Mouse (Mus musculus): ENCODE results near the gene Stim1. TPM values are rescaled to one million over a fixed set of nuclear protein-coding genes. Genes with fewer than 3 reads are reported as not detected.

Gene Stim1
- total RNA-seq (2014; rRNA removed) (15.7 and 21.6 TPM in 2 replicates), polyA plus RNA-seq (2012; rRNA removed) (25.4 and 28.0 TPM in 2 replicates)

- no peak for TF ChIP-seq CTCF (IDR thresholded peaks at IDR 0.05; ENCODE audit: low read depth, low read length)
- peak; percentile 66; the same call in 1 of the 2 replicates for TF ChIP-seq POLR2A (IDR thresholded peaks at IDR 0.05; ENCODE audit: extremely low read depth, insufficient read depth, low read length)
- peaks cover 13% of the 10 kb centered on the region; the same call in 1 of the 2 replicates for H3K79me2 ChIP-seq (ENCODE audit: control insufficient read depth, insufficient read depth, low read length)
- no peaks in the 10 kb centered on the region for H3K36me3 ChIP-seq (ENCODE audit: control insufficient read depth, insufficient read depth, low read length)
- H3K4me3 ChIP-seq (ENCODE audit: insufficient read depth, low read depth, low read length), result peak within 1 kb of the TSS; percentile 94
- peak within 1 kb of the TSS; percentile 82 for H3K27ac ChIP-seq (replicated peaks; ENCODE audit: insufficient read depth, low read depth, low read length)
- no peaks in the 10 kb centered on the region for H3K27me3 ChIP-seq (ENCODE audit: control insufficient read depth, insufficient read depth, low read length)
- H3K9ac ChIP-seq (ENCODE audit: low read depth, low read length), result peak within 1 kb of the TSS; percentile 85
- WGBS, result under 1% methylated on average over 62 of the region's 73 CpGs
- H3K4me1 ChIP-seq (ENCODE audit: control insufficient read depth, insufficient read depth, low read length), result peaks cover 14% of the 10 kb centered on the region
- DNase-seq (ENCODE audit: extremely low read depth, low read depth, low spot score), result peak; percentile 53
These were observed at the start of gene Stim1 for GRCm38 (mm10) chr7:102267601-102268394. Stim1 (plus strand) TSS chr7:102267806.

- H3K27me3 ChIP-seq (ENCODE audit: control insufficient read depth, insufficient read depth, low read length), result no peaks in the 10 kb centered on the region
- H3K79me2 ChIP-seq (ENCODE audit: control insufficient read depth, insufficient read depth, low read length), result no peaks in the 10 kb centered on the region
- H3K4me3 ChIP-seq (ENCODE audit: insufficient read depth, low read depth, low read length), result no peak overlapping the region; the same call in 1 of the 2 replicates
- DNase-seq (ENCODE audit: extremely low read depth, low read depth, low spot score), result no peak
- TF ChIP-seq CTCF (IDR thresholded peaks at IDR 0.05; ENCODE audit: low read depth, low read length) (no peak), POLR2A (IDR thresholded peaks at IDR 0.05; ENCODE audit: extremely low read depth, insufficient read depth, low read length) (no peak)
- peaks cover 2% of the 10 kb centered on the region; the same call in 1 of the 2 replicates for H3K4me1 ChIP-seq (ENCODE audit: control insufficient read depth, insufficient read depth, low read length)
- H3K36me3 ChIP-seq (ENCODE audit: control insufficient read depth, insufficient read depth, low read length), result peaks cover 4% of the 10 kb centered on the region; the same call in 1 of the 2 replicates
- H3K9ac ChIP-seq (ENCODE audit: low read depth, low read length), result no peak overlapping the region
- H3K27ac ChIP-seq (replicated peaks; ENCODE audit: insufficient read depth, low read depth, low read length), result no peak overlapping the region
- 54% methylated on average over 1 of the region's 1 CpGs for WGBS
These were observed 45.7 kb upstream of the Stim1 start for GRCm38 (mm10) chr7:102221899-102222298.

GRCm38 (mm10) chr7:102222336-102222735 is 45.3 kb upstream of the Stim1 start:
- under 1% methylated on average over 7 of the region's 13 CpGs for WGBS
- Histone ChIP-seq H3K27ac (replicated peaks; ENCODE audit: insufficient read depth, low read depth, low read length) (peak overlapping the region; percentile 30), H3K79me2 (ENCODE audit: control insufficient read depth, insufficient read depth, low read length) (no peaks in the 10 kb centered on the region), H3K4me1 (ENCODE audit: control insufficient read depth, insufficient read depth, low read length) (peaks cover 2% of the 10 kb centered on the region; the same call in 1 of the 2 replicates), H3K27me3 (ENCODE audit: control insufficient read depth, insufficient read depth, low read length) (no peaks in the 10 kb centered on the region), H3K36me3 (ENCODE audit: control insufficient read depth, insufficient read depth, low read length) (peaks cover 4% of the 10 kb centered on the region; the same call in 1 of the 2 replicates), H3K4me3 (ENCODE audit: insufficient read depth, low read depth, low read length) (peak overlapping the region; percentile 91), H3K9ac (ENCODE audit: low read depth, low read length) (peak overlapping the region; percentile 82)
- peak; percentile 58 for TF ChIP-seq CTCF (IDR thresholded peaks at IDR 0.05; ENCODE audit: low read depth, low read length)
- TF ChIP-seq POLR2A (IDR thresholded peaks at IDR 0.05; ENCODE audit: extremely low read depth, insufficient read depth, low read length), result no peak
- DNase-seq (ENCODE audit: extremely low read depth, low read depth, low spot score), result peak; percentile 39

GRCm38 (mm10) chr7:102222830-102223556 is 44.6 kb upstream of the Stim1 start:
- H3K27ac ChIP-seq (replicated peaks; ENCODE audit: insufficient read depth, low read depth, low read length), result peak overlapping the region; percentile 41
- WGBS, result 1% methylated on average over 31 of the region's 31 CpGs
- no peaks in the 10 kb centered on the region for H3K27me3 ChIP-seq (ENCODE audit: control insufficient read depth, insufficient read depth, low read length)
- peaks cover 2% of the 10 kb centered on the region; the same call in 1 of the 2 replicates for H3K4me1 ChIP-seq (ENCODE audit: control insufficient read depth, insufficient read depth, low read length)
- H3K36me3 ChIP-seq (ENCODE audit: control insufficient read depth, insufficient read depth, low read length), result peaks cover 5% of the 10 kb centered on the region; the same call in 1 of the 2 replicates
- no peak for TF ChIP-seq POLR2A (IDR thresholded peaks at IDR 0.05; ENCODE audit: extremely low read depth, insufficient read depth, low read length)
- no peak for TF ChIP-seq CTCF (IDR thresholded peaks at IDR 0.05; ENCODE audit: low read depth, low read length)
- peak overlapping the region; percentile 82 for H3K9ac ChIP-seq (ENCODE audit: low read depth, low read length)
- peak overlapping the region; percentile 91 for H3K4me3 ChIP-seq (ENCODE audit: insufficient read depth, low read depth, low read length)
- H3K79me2 ChIP-seq (ENCODE audit: control insufficient read depth, insufficient read depth, low read length), result no peaks in the 10 kb centered on the region
- DNase-seq (ENCODE audit: extremely low read depth, low read depth, low spot score), result peak; percentile 48

- TF ChIP-seq CTCF (IDR thresholded peaks at IDR 0.05; ENCODE audit: low read depth, low read length), result no peak
- no peak for TF ChIP-seq POLR2A (IDR thresholded peaks at IDR 0.05; ENCODE audit: extremely low read depth, insufficient read depth, low read length)
- peak; percentile 62 for DNase-seq (ENCODE audit: extremely low read depth, low read depth, low spot score)
These were observed 43.5 kb upstream of the Stim1 start for GRCm38 (mm10) chr7:102223883-102224738.

More at GRCm38 (mm10) chr7:102223883-102224738, 43.5 kb upstream of the Stim1 start:
- Histone ChIP-seq H3K9ac (ENCODE audit: low read depth, low read length) (no peak overlapping the region), H3K36me3 (ENCODE audit: control insufficient read depth, insufficient read depth, low read length) (peaks cover 5% of the 10 kb centered on the region; the same call in 1 of the 2 replicates), H3K27me3 (ENCODE audit: control insufficient read depth, insufficient read depth, low read length) (no peaks in the 10 kb centered on the region), H3K4me3 (ENCODE audit: insufficient read depth, low read depth, low read length) (no peak overlapping the region), H3K79me2 (ENCODE audit: control insufficient read depth, insufficient read depth, low read length) (no peaks in the 10 kb centered on the region), H3K4me1 (ENCODE audit: control insufficient read depth, insufficient read depth, low read length) (peaks cover 2% of the 10 kb centered on the region; the same call in 1 of the 2 replicates), H3K27ac (replicated peaks; ENCODE audit: insufficient read depth, low read depth, low read length) (no peak overlapping the region)
- 52% methylated on average over 5 of the region's 5 CpGs for WGBS
